Mouse (Mus musculus) MEL (cell line): ENCODE results near the gene Plxnb1.

Experiments
- EP300 ChIP-seq, 2 experiments: IDR thresholded peaks; 2 replicates each; pipeline ENCODE4 v1.6.1; 2011; ENCODE audit warnings: improper control_type of control experiment in 2 of 2, low read length in 2 of 2, low read depth in 1 of 2, mild to moderate bottlenecking in 1 of 2
- POLR2A ChIP-seq, 2 experiments: IDR thresholded peaks; 2 replicates each; pipeline ENCODE4 v1.6.1; 2011 to 2012; ENCODE audit warnings: low read length in 2 of 2, mild to moderate bottlenecking in 2 of 2, control low read depth in 1 of 2, improper control_type of control experiment in 1 of 2, low read depth in 1 of 2, moderate library complexity in 1 of 2; ENCODE audit not compliant: control insufficient read depth in 1 of 2, insufficient read depth in 1 of 2, poor library complexity in 1 of 2
- ZKSCAN1 ChIP-seq: IDR thresholded peaks from 2 replicates; pipeline ENCODE4 v1.6.1; 2012; ENCODE audit warnings: low read depth, mild to moderate bottlenecking, inconsistent platforms, low read length, improper control_type of control experiment, moderate library complexity

DNA sequence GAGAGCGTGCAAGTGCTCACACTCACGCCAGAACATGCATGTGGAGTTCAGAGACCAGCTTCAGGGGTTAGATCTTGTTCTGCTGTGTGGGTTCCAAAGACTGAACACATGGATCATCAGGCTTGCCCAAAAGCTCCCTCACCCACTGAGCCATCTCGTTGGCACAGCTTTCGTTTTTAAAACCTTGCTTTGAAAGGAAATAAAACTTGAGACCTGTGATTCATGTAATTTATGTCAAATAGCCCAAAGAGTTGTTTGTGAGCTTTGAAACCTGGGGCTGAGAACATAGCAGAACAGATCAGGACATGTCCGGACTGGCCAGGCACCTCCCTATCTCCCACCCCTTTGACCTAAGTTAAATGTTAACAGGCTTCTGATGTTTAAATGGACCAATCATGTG lies 34.9 kb downstream of the Plxnb1 start:
- no peak for TF ChIP-seq POLR2A (IDR thresholded peaks at IDR 0.05; ENCODE audit: control insufficient read depth in 1 of 2, insufficient read depth in 1 of 2, low read depth in 1 of 2, low read length in 2 of 2, poor library complexity in 1 of 2)
- no peak for TF ChIP-seq ZKSCAN1
- TF ChIP-seq EP300 (IDR thresholded peaks at IDR 0.05; ENCODE audit: low read depth in 1 of 2, low read length in 2 of 2) = no peak
